Mouse (Mus musculus): ENCODE results near the gene Cdc37. TPM values are rescaled to one million over a fixed set of nuclear protein-coding genes. Genes with fewer than 3 reads are reported as not detected.

The Cdc37 gene
- 348 and 349 TPM in 2 replicates for total RNA-seq (2017)

DNA sequence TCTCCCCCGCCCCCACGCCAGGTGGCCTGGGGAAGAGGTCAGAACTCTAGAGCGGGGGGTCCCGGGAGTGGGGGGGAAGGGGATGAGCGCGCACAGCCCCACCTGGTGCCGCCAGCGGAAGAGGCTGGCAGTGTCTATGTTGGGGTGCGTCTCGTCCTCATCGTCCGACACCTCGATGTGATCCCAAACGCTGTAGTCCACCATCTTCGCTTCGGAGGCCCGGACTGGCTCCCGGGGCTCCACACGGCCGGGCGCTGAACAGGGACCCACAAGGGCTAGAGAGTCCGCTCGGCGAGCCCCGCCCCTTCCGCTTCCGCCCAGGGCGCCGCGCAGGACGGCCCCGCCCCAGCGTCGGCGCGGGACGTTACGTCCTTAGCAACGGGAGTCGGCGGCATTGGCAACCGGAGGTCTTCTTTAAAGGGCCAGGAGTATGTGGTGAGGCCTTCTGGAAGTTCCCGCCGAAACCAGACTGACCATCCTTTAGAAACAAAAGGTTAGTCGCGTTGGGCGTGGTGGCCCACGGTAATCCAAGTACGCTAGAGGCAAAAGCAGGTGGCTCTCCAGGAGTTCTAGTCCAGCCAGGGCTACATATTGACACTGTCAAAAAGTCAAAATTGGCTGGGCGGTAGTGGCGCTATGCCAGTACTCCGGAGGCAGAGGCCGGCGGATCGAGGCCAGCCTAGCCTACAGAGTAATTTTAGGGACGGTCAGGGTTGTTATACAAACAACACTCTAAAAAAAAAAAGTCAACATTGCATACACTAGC is at the start of gene Cdc37:
Gene Cdc37, minus strand, starts transcription at position 329 of the 766 bp plus-strand sequence.
- ATAC-seq (replicated peaks; ENCODE audit: low read depth, poor library complexity, severe bottlenecking) = peak; percentile 75

DNA sequence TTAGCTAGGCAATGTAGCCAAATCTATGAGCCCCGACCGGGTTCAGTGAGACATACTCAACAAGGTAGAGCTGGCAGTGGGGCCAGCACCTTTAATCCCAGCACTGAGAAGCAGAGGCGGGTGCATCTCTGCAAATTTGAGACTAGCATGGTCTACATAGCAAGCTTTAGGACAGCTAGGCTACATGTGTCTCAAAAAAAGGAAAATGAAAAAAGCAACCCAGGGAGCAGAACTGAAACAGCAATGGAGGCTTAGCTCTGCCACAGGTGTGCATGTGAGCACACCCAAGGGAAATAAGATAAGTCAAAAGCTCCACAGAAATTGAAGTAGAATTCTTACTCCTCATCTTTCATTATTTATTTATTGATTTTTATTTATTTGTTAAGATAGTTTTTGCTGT is 49.2 kb upstream of the Cdc37 start:
- no peak for ATAC-seq (replicated peaks; ENCODE audit: low read depth, poor library complexity, severe bottlenecking)

DNA sequence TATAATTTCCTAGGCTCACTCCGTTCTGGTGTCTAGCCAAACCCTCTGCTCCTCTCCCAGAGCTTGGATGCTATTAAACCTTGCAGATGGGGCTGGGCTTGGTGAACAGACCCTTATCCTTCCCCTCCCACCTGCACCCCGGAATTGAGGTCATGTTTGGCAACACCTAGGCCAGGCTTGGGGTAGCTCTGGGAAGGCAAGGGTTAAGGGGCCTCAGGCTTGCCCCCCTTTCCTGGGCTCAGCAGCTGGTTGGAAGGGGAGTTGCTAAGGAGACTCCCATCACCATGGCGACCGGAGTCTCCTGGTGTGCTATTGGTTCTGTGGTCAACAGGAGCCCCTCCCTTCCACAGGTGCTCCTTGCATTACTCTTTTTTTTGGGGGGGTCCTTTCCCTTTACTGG is 48.2 kb upstream of the Cdc37 start:
- ATAC-seq (replicated peaks; ENCODE audit: low read depth, poor library complexity, severe bottlenecking) = no peak

DNA sequence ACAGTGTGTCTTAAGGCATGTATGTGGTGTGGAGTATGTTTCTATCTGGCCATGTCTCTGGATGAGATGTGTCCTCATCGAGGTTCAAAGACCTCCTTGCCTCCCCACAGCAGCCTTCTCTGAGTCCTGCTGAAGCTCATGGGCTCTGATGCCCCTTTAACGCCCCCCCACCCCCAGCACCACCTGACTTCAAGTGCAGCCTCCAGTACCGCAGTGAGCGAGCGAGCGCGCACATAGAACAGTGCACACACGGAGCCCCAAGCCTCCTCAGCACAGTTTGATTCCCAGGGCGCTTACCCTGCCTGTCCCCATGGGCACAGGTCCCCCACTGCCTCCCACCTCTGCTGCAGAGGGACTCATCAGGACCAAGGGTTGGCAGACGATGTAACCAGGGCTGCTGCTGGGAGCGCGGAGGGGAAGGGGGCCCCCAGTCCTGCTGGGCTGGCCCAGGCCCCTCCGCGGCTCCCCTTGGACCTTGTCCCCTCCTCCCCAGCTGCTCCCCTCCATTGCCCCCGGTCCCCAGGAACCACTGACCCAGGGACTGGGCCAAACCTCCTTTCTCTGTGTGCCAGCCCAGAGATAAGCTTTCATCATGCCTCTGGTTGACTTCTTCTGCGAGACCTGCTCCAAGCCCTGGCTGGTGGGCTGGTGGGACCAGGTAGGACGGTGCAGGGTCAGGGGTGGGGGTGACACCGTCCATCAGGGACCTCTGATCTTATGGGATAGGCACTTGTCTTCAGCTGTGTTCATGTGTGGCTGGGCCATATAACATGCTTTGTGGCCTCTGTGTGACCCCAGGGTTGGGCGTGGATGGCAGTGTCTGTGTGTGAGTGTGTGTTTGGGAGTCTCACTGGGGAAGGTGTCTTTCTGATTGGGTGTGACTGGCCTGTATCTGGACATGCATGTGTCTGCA is 47.0 kb upstream of the Cdc37 start:
- no peak for ATAC-seq (replicated peaks; ENCODE audit: low read depth, poor library complexity, severe bottlenecking)

DNA sequence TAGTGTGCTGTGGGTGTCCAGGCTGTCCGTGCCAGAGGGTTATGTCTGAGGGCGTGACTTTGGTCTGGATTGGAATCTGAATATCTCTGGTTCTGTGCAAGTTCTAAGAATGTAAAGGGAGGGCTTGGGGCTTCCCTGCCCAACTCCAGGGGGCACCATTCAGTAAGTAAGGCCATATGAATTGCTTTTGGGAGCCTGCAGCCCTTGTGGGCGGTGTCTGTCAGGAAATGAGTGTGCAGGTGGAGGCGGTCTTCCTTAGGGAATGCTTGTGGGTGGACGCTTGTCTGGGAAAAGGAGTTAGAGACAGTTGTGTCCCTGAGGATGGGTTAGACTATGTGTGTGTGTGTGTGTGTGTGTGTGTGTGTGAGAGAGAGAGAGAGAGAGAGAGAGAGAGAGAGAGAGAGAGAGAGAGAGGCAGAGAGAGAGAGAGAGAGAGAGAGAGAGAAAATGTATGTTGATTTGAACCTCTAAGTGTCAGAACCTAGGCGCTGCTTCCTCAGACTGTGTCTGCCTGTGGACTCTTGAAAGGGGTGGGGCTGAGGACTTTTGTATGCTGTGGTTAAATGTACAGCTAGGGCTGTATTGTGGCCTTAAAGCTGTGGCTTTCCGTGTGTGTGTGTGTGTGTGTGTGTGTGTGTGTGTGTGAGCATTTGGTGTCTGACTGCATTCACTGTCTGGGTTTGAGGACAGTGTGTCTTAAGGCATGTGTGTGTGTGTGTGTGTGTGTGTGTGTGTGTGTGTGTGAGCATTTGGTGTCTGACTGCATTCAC is 46.1 kb upstream of the Cdc37 start:
- peak; percentile 45 for ATAC-seq (replicated peaks; ENCODE audit: low read depth, poor library complexity, severe bottlenecking)

DNA sequence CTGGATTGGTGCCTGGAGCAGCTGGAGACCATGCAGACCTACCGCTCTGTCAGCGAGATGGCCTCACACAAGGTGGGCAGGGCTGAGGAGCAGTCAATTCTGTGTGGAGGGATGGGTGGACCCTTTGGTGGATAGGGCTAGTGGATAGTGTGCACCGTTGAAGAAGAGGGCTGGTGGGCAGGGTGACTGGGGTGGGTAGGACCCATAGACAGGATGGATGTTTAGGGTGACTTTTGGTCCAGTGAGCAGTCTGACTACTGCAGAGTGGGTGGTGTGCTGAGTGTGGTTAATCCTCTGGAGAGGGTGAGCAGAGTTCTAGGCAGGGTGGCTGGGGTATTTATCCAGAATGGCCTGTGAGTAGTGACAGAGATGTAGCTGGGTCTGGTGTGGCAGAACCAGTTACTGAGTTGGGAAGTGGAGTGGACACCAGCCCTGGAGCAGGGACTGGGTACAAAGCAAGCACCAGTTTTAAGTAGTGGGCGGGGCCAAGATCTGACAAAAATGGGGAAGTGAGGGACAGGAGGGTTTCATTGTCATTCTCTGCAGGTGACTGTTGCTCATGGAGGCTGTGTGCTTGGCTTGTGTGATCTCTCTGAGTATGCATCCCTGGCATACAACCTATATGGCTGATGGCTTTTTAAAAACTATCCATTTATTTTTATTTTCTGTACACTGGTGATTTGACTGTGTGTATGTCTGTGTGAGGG is 45.2 kb upstream of the Cdc37 start:
- peak; percentile 82 for ATAC-seq (replicated peaks; ENCODE audit: low read depth, poor library complexity, severe bottlenecking)

DNA sequence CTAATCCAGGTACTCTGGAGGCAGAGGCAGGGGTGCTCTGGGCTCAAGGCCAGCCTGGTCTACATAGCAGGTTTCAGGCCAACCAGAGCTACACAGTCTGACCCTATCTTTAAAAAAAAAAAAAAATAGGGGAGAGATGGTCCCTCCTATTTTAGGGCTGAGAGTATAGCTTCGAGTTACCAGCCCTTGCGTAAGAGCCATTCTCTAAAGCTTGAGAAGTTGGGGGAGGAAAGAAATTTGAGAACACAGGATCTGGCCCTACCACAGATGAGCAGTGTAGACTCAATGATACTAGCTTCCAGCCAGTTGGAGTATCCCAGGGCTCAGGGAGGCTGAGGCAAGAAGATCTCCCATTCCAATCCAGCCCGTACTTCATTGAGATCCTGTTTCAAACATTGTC is 44.0 kb upstream of the Cdc37 start:
- ATAC-seq (replicated peaks; ENCODE audit: low read depth, poor library complexity, severe bottlenecking) = no peak

DNA sequence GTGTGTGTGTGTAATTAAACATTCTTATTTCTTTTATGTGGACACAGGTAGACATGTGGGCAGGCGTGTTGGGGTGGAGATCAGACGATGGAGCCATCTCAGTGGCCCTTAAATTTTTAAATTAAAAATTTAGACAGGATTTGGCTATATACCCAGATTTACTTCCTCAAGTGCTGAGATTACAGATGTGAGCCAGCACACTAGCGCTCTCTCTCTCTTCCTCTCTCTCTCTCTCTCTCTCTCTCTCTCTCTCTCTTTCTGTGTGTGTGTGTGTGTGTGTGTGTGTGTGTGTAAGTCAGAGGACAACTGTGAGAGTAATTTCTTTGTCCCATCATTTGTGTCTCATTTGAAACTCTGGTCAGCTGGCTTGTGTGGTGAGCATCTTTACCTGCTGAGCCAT is 40.9 kb upstream of the Cdc37 start:
- ATAC-seq (replicated peaks; ENCODE audit: low read depth, poor library complexity, severe bottlenecking) = no peak

DNA sequence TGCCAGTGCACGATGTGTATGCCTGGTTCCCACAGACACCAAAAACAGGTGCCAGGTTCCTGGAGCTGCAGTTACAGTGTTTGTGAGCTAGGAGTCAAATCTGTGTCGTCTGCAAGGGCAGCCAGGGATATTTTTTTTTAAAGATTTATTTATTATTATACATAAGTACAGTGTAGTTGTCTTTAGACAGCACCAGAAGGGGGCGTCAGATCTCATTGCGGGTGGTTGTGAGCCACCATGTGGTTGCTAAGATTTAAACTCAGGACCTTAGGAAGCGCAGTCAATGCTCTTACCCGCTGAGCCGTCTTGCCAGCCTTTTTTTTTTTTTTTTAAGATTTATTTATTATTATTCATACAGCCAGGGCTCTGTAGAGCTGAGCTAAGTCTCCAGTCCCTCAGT is 40.1 kb upstream of the Cdc37 start:
- no peak for ATAC-seq (replicated peaks; ENCODE audit: low read depth, poor library complexity, severe bottlenecking)

DNA sequence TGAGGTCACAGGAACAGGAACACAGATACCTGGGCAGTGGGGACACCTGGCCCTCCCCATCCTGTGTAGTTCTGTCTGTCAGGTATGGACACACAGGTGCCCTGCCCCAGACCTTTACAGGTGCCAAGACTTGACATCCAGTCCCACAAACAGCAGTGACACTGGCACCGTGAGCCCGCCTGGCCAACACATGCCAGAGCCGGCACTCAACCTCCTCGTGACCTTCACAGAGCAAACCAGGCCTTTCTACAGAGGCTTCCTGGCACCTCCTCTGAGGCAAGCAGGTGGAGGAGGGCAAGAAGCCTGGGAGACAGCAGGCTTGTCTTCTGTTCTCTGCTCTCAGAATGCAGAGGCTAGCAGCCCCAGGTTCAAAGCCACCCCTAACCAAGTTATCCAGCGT is 35.7 kb upstream of the Cdc37 start:
- no peak for ATAC-seq (replicated peaks; ENCODE audit: low read depth, poor library complexity, severe bottlenecking)

DNA sequence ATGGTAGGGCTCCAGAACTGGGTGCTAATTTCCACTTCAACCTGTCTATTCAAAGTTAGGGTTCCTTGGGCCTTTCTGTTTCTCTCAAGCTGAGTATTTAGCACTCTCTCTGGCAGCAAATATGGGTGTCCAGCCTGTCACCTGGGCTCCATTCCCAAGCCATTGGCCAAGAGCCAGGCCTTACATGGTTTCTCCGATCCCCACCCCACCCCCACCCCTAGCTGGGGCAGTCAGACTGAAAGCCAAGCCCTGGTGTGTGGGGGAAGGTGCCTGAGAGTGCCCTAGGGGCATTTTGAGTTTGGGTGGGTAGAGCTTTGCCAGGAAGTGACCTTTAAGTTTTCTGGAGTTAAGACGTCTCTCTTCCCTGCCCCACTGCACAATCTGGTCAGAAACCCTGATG is 35.0 kb upstream of the Cdc37 start:
- no peak for ATAC-seq (replicated peaks; ENCODE audit: low read depth, poor library complexity, severe bottlenecking)

DNA sequence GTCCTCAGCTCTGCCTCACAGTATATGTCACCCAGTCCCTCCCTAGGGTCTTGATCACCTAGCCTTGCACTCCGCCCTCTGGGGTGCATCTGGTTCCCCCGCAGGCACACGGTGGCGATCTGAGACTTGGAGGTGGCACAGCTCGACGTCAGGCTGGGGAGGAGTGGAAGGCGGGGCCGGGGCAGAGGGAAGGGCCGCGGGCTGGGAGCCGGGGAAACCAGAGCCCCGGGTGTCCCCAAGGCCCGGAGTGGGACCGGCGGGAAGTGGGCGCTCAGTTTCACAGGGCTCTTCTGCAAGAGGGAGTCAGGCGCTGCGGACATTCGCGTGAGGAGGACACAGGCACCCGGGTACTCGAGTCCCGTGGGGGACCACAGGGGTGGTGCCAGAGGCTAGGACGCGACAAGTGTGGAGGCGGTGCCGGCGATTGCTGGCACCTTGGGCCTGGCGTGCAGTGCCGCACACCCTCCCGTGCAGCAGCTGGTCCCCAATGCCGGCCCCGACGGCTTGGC is 34.2 kb upstream of the Cdc37 start:
- peak; percentile 80 for ATAC-seq (replicated peaks; ENCODE audit: low read depth, poor library complexity, severe bottlenecking)

DNA sequence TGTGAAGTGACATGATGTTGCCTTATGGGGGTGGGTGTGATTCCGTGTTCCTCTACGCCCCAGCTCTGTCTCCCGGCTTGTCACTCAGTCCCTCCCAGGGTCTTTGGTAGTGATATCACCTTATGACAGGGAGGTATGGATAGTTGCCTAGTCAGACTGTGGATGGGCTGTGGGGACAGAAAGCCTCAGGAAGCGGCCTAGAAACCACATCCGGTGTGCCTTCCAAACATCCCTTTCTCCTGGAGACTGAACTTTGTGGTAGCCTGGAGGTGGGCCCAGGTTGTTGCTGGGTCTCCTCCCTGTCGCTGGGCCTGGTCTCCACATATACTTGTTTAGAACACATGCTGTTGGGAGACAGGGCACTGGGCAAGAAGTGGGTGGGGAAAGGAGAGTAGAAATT is 33.6 kb upstream of the Cdc37 start:
- ATAC-seq (replicated peaks; ENCODE audit: low read depth, poor library complexity, severe bottlenecking) = peak; percentile 52

DNA sequence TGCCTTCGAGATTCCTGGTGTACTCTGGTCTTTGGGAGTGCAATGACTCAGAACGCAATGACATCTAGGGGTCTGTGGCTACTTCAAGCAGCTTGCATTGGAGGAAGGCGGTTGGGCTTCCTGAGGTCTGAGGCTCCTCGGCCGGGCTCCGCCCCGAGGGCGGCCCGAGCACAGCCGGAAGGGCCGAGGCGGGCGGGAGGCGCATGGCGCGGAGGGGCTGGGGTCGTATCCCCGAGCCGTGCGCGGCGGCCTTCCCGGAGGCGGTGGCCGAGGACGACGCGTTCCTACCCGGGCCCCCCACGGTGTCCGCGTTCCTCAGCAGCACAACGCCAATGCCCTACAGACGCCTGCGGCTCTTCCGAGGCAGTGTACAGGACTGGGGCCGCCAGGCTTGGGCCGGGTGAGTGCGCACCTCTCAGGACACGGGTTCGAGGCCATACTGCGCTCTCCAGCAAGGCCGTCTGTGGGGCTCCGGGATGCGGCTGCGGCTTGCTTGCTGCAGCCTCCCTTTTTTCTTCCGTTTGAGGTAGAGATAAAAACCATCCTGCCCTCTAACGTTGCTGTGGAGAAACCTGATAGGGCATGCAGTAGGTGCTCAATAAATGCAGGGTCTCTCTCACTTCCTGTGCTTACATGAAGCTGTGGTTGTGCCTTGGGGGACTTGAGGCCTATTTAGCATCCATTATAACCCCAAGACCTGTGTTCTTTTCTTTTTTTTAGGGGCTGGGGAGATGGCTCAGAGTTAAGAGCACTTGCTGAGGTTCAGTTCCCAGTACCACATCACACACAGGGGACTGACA is 31.8 kb upstream of the Cdc37 start:
- ATAC-seq (replicated peaks; ENCODE audit: low read depth, poor library complexity, severe bottlenecking) = peak; percentile 49

DNA sequence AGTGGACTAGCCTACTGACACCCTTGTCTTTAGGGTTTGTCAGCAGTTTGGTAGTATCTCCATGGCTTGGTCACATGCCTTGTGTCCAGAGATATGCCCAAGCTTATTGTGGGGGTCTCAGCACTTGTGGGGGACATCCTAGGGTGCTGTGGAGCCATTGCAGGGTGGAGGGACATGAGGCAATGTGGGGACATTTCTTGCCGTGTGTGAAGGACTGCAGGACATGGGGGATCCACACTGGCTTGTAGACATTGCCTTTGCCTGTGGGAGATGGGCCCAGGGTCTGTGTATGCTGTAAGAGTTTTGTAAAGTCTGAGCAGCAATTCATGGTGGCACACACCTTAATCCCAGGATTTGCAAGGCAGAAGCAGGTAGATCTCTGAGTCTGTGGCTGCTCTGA is 31.1 kb upstream of the Cdc37 start:
- no peak for ATAC-seq (replicated peaks; ENCODE audit: low read depth, poor library complexity, severe bottlenecking)

DNA sequence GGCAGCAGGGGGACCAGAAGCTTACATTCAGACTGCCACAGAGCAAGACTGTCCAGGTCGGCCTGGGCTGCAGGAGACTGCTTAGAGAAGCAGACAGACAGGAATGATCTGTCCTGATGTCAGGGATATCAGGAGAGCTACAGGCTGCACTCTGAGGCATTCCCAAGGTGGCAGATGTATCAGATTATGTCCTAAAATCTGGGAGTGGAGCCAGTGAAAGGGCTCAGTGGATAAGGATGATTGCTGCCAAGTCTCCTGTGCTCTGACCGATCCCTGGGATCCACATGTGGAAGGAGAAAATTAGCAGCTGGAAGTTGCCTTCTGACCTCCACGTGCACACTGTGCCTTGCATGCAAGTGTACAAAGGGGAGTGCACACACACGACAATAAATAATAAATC is 30.6 kb upstream of the Cdc37 start:
- no peak for ATAC-seq (replicated peaks; ENCODE audit: low read depth, poor library complexity, severe bottlenecking)

DNA sequence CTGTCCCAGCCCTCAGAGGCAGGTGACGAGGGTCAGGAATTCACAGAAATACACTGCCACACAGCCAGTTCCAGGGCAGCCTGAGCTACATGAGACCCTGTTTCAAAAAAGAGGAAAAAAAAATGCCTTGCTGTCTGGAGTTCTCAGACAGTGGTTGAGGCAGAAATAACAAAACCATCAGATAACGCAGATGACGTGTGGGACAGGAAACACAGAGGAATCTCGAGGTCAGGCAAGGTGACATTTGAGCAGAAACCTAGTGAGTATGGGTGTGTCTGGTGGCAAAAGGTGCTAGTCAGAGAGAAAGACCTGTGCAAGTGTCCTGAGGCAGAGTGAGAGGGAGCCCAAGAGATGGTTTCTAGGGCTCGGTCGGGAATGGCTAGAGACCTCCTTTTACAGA is 22.6 kb upstream of the Cdc37 start:
- no peak for ATAC-seq (replicated peaks; ENCODE audit: low read depth, poor library complexity, severe bottlenecking)

DNA sequence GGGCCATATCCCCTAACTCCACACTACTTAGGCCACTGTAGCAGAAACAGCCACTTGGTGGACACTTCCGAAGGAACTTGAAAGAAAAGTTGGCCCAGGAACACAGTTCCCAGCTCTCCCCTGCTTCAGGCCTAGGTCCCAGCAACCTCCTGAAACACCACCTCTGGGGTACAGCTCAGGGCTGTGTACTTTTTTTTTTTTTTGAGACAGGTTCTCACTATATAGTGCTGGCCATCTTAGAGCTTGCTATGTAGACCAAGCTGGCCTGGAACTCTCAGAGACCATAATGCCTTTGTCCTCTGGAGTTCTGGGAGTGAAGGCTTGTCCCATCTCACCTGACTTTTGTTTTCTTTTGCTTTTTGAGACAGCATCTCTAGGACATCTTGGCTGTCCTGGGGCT is 19.4 kb upstream of the Cdc37 start:
- ATAC-seq (replicated peaks; ENCODE audit: low read depth, poor library complexity, severe bottlenecking) = no peak

Measured in common myeloid progenitor, adult 5-6 weeks (primary cell).